Mouse (Mus musculus): ENCODE results near the gene Tex37. TPM values are rescaled to one million over a fixed set of nuclear protein-coding genes. Genes with fewer than 3 reads are reported as not detected.

Gene Tex37
- not detected in 2 replicates for polyA plus RNA-seq (2015; fragmentation: Nextera tagmentation; extraction: Ambion mirVana)

GRCm38 (mm10) chr6:70918827-70919226, at the start of gene Tex37:
Gene Tex37, minus strand, starts transcription at chr6:70918927.
- H3K4me1 ChIP-seq (replicated peaks), result peaks cover 10% of the 10 kb centered on the region
- H3K36me3 ChIP-seq, result no peaks in the 10 kb centered on the region
- no peak for ATAC-seq (ENCODE audit: low read depth)
- H3K27me3 ChIP-seq, result no peaks in the 10 kb centered on the region
- no peak within 1 kb of the TSS for H3K9ac ChIP-seq
- no peak within 1 kb of the TSS for H3K4me2 ChIP-seq
- no peaks in the 10 kb centered on the region for H3K9me3 ChIP-seq
- no peak within 1 kb of the TSS for H3K27ac ChIP-seq (replicated peaks)
- no peak within 1 kb of the TSS for H3K4me3 ChIP-seq
- WGBS, result 93% methylated on average over 3 of the region's 3 CpGs

- H3K9ac ChIP-seq, result no peak overlapping the region
- peaks cover 29% of the 10 kb centered on the region for H3K27me3 ChIP-seq
- H3K4me3 ChIP-seq, result no peak overlapping the region
- H3K27ac ChIP-seq (replicated peaks), result no peak overlapping the region
- H3K9me3 ChIP-seq, result no peaks in the 10 kb centered on the region
- H3K4me2 ChIP-seq, result no peak overlapping the region
- ATAC-seq (ENCODE audit: low read depth), result no peak
- no peaks in the 10 kb centered on the region for H3K36me3 ChIP-seq
- peaks cover 11% of the 10 kb centered on the region for H3K4me1 ChIP-seq (replicated peaks)
- 60% methylated on average over 4 of the region's 4 CpGs for WGBS
Measured at GRCm38 (mm10) chr6:70968291-70968690, 49.6 kb upstream of the Tex37 start.

- H3K9ac ChIP-seq, result peak overlapping the region; percentile 49; the same call in 1 of the 2 replicates
- WGBS, result 2% methylated on average over 8 of the region's 8 CpGs
- 0 out of 2 replicates have a peak, but pooled peaks have one; percentile 13 for ATAC-seq (ENCODE audit: low read depth)
- H3K36me3 ChIP-seq, result no peaks in the 10 kb centered on the region
- peak overlapping the region; percentile 54 for H3K4me2 ChIP-seq
- H3K27ac ChIP-seq (replicated peaks), result no peak overlapping the region
- H3K4me3 ChIP-seq, result peak overlapping the region; percentile 17; the same call in 1 of the 2 replicates
- H3K4me1 ChIP-seq (replicated peaks), result peaks cover 6% of the 10 kb centered on the region
- H3K27me3 ChIP-seq, result peaks cover 36% of the 10 kb centered on the region
- H3K9me3 ChIP-seq, result no peaks in the 10 kb centered on the region
Measured at GRCm38 (mm10) chr6:70967422-70967821, 48.7 kb upstream of the Tex37 start.

- Histone ChIP-seq H3K9me3 (no peaks in the 10 kb centered on the region), H3K27ac (replicated peaks) (no peak overlapping the region), H3K4me2 (no peak overlapping the region), H3K4me1 (replicated peaks) (peaks cover 6% of the 10 kb centered on the region), H3K9ac (no peak overlapping the region), H3K4me3 (no peak overlapping the region), H3K27me3 (peaks cover 46% of the 10 kb centered on the region), H3K36me3 (no peaks in the 10 kb centered on the region)
- 29% methylated on average over 7 of the region's 7 CpGs for WGBS
- no peak for ATAC-seq (ENCODE audit: low read depth)
Measured at GRCm38 (mm10) chr6:70965694-70966093, 47.0 kb upstream of the Tex37 start.

GRCm38 (mm10) chr6:70964116-70964830, 45.5 kb upstream of the Tex37 start:
- H3K9me3 ChIP-seq, result no peaks in the 10 kb centered on the region
- H3K4me1 ChIP-seq (replicated peaks), result peaks cover 6% of the 10 kb centered on the region
- 29% methylated on average over 6 of the region's 6 CpGs for WGBS
- no peaks in the 10 kb centered on the region for H3K36me3 ChIP-seq
- H3K9ac ChIP-seq, result no peak overlapping the region
- ATAC-seq (ENCODE audit: low read depth), result no peak
- peaks cover 60% of the 10 kb centered on the region for H3K27me3 ChIP-seq
- no peak overlapping the region for H3K27ac ChIP-seq (replicated peaks)
- H3K4me2 ChIP-seq, result no peak overlapping the region
- no peak overlapping the region for H3K4me3 ChIP-seq

GRCm38 (mm10) chr6:70957341-70957940, 38.7 kb upstream of the Tex37 start:
- Histone ChIP-seq H3K4me3 (peak overlapping the region; percentile 43), H3K4me2 (peak overlapping the region; percentile 80), H3K27ac (replicated peaks) (no peak overlapping the region), H3K36me3 (no peaks in the 10 kb centered on the region), H3K4me1 (replicated peaks) (peaks cover 14% of the 10 kb centered on the region), H3K9ac (no peak overlapping the region), H3K27me3 (peaks cover 93% of the 10 kb centered on the region), H3K9me3 (no peaks in the 10 kb centered on the region)
- ATAC-seq (ENCODE audit: low read depth), result no peak
- WGBS, result 5% methylated on average over 7 of the region's 7 CpGs

- ATAC-seq (ENCODE audit: low read depth), result peak; percentile 41; the same call in 1 of the 2 replicates
- under 1% methylated on average over 34 of the region's 34 CpGs for WGBS
- peaks cover 14% of the 10 kb centered on the region for H3K4me1 ChIP-seq (replicated peaks)
- peak overlapping the region; percentile 43 for H3K4me3 ChIP-seq
- H3K27ac ChIP-seq (replicated peaks), result no peak overlapping the region
- no peaks in the 10 kb centered on the region for H3K36me3 ChIP-seq
- peak overlapping the region; percentile 80 for H3K4me2 ChIP-seq
- no peaks in the 10 kb centered on the region for H3K9me3 ChIP-seq
- peaks cover 96% of the 10 kb centered on the region for H3K27me3 ChIP-seq
- 0 out of 2 replicates have a peak overlapping the region, but pooled peaks have one; percentile 47 for H3K9ac ChIP-seq
Measured at GRCm38 (mm10) chr6:70956936-70957335, 38.2 kb upstream of the Tex37 start.

- H3K36me3 ChIP-seq, result no peaks in the 10 kb centered on the region
- under 1% methylated on average over 66 of the region's 67 CpGs for WGBS
- H3K27ac ChIP-seq (replicated peaks), result no peak within 1 kb of the TSS
- 0 out of 2 replicates have a peak within 1 kb of the TSS, but pooled peaks have one; percentile 47 for H3K9ac ChIP-seq
- peaks cover 92% of the 10 kb centered on the region for H3K27me3 ChIP-seq
- ATAC-seq (ENCODE audit: low read depth), result peak; percentile 71
- H3K9me3 ChIP-seq, result no peaks in the 10 kb centered on the region
- peaks cover 14% of the 10 kb centered on the region for H3K4me1 ChIP-seq (replicated peaks)
- peak within 1 kb of the TSS; percentile 43 for H3K4me3 ChIP-seq
- H3K4me2 ChIP-seq, result peak within 1 kb of the TSS; percentile 80
Measured at GRCm38 (mm10) chr6:70956285-70956912, 37.7 kb upstream of the Tex37 start, which contains the start of gene Foxi3. Gene Foxi3, plus strand, starts transcription at chr6:70956531.

GRCm38 (mm10) chr6:70955841-70956240, 37.1 kb upstream of the Tex37 start:
- peaks cover 14% of the 10 kb centered on the region for H3K4me1 ChIP-seq (replicated peaks)
- H3K9ac ChIP-seq, result no peak overlapping the region
- H3K27me3 ChIP-seq, result peaks cover 87% of the 10 kb centered on the region
- 2% methylated on average over 12 of the region's 12 CpGs for WGBS
- no peak overlapping the region for H3K27ac ChIP-seq (replicated peaks)
- peak overlapping the region; percentile 43 for H3K4me3 ChIP-seq
- H3K36me3 ChIP-seq, result no peaks in the 10 kb centered on the region
- peak overlapping the region; percentile 80 for H3K4me2 ChIP-seq
- ATAC-seq (ENCODE audit: low read depth), result no peak
- H3K9me3 ChIP-seq, result no peaks in the 10 kb centered on the region

- H3K4me3 ChIP-seq, result no peak overlapping the region
- peaks cover 14% of the 10 kb centered on the region for H3K4me1 ChIP-seq (replicated peaks)
- H3K27ac ChIP-seq (replicated peaks), result no peak overlapping the region
- ATAC-seq (ENCODE audit: low read depth), result no peak
- 3% methylated on average over 14 of the region's 14 CpGs for WGBS
- H3K9me3 ChIP-seq, result no peaks in the 10 kb centered on the region
- H3K4me2 ChIP-seq, result no peak overlapping the region
- H3K27me3 ChIP-seq, result peaks cover 82% of the 10 kb centered on the region
- no peak overlapping the region for H3K9ac ChIP-seq
- H3K36me3 ChIP-seq, result no peaks in the 10 kb centered on the region
Measured at GRCm38 (mm10) chr6:70955291-70955800, 36.6 kb upstream of the Tex37 start.

- 12% methylated on average over 6 of the region's 6 CpGs for WGBS
- Histone ChIP-seq H3K4me1 (replicated peaks) (peaks cover 14% of the 10 kb centered on the region), H3K36me3 (no peaks in the 10 kb centered on the region), H3K4me2 (no peak overlapping the region), H3K4me3 (no peak overlapping the region), H3K27me3 (peaks cover 69% of the 10 kb centered on the region), H3K9me3 (no peaks in the 10 kb centered on the region), H3K9ac (no peak overlapping the region), H3K27ac (replicated peaks) (no peak overlapping the region)
- no peak for ATAC-seq (ENCODE audit: low read depth)
Measured at GRCm38 (mm10) chr6:70954040-70954439, 35.3 kb upstream of the Tex37 start.

- H3K4me1 ChIP-seq (replicated peaks), result peaks cover 14% of the 10 kb centered on the region
- H3K27me3 ChIP-seq, result peaks cover 61% of the 10 kb centered on the region
- no peak overlapping the region for H3K4me3 ChIP-seq
- H3K36me3 ChIP-seq, result no peaks in the 10 kb centered on the region
- 79% methylated on average over 7 of the region's 7 CpGs for WGBS
- H3K9ac ChIP-seq, result no peak overlapping the region
- H3K9me3 ChIP-seq, result no peaks in the 10 kb centered on the region
- ATAC-seq (ENCODE audit: low read depth), result no peak
- H3K4me2 ChIP-seq, result no peak overlapping the region
- H3K27ac ChIP-seq (replicated peaks), result no peak overlapping the region
Measured at GRCm38 (mm10) chr6:70953274-70953673, 34.5 kb upstream of the Tex37 start.

Measured in neural tube, embryonic 13.5 days (tissue).